Mouse (Mus musculus) left cerebral cortex, adult 2 months (tissue): ENCODE measurements around the gene Klrb1. TPM values are rescaled to one million over a fixed set of nuclear protein-coding genes. Genes with fewer than 3 reads are reported as not detected.

Source experiments
- DNase-seq, 2 experiments: peaks; one replicate each; pipeline ENCODE4 v3.0.0; 2021 to 2022; ENCODE audit warnings: low spot score in 2 of 2, mixed read lengths in 1 of 2; ENCODE audit errors: extremely low spot score in 1 of 2
- H3K27ac ChIP-seq: fragments of 200-600 bp; 2 replicates; pipeline ENCODE4 v1.8.1; 2022
- H3K4me3 ChIP-seq: fragments of 200-600 bp; 2 replicates; pipeline ENCODE4 v1.8.1; 2022
- CTCF ChIP-seq: fragments of 200-600 bp; IDR thresholded peaks from 2 replicates; pipeline ENCODE4 v1.8.1; 2022; ENCODE audit warnings: antibody characterized with exemption, mild to moderate bottlenecking, moderate library complexity
- intact Hi-C: fragments of 180-260 bp; cut with DNase I; formaldehyde crosslinking; loops from one replicate; pipeline ENCODE4 v1.15.1; 2025
- total RNA-seq, 2 experiments: library from RNA; stranded (reverse); gene quantifications; 2 replicates each; pipeline ENCODE4 v1.2.3; 2021

Gene Klrb1
- total RNA-seq, 2 experiments from 2014 or later, result not detected

DNA sequence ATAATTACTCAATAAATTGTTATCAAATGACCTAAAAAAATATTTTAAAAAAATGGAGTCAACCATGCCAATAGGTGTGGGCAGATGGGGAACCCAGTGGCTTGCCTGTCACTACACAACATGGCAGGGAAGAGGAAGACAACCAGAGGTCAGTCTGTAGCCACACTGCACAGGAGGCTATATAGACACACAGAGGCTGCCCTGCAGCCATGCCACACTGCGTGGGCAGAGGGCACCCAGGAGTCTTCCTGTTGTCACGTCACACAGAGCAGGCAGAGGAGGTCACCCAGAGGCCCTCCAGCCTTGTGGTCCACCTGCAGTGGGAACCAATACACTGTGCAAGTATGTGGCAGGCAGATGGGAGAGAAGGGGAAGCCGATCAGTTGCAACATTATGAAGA, 21.2 kb downstream of the Klrb1 start:
- TF ChIP-seq CTCF, result no peak
- DNase-seq, result no peak
- Histone ChIP-seq H3K4me3 (no peak overlapping the region), H3K27ac (no peak overlapping the region)
- intact Hi-C loops, result no loop called here

- Histone ChIP-seq H3K27ac (no peak overlapping the region), H3K4me3 (no peak overlapping the region)
- intact Hi-C loops, result no loop called here
- TF ChIP-seq CTCF, result no peak
- no peak for DNase-seq
Measured at GRCm38 (mm10) chr6:128679574-128679973, 43.3 kb downstream of the Klrb1 start.

- DNase-seq, result no peak
- no peak overlapping the region for H3K4me3 ChIP-seq
- intact Hi-C loops, result no loop called here
- TF ChIP-seq CTCF, result no peak
- no peak overlapping the region for H3K27ac ChIP-seq
Measured at GRCm38 (mm10) chr6:128669936-128670335, 52.9 kb downstream of the Klrb1 start.

GRCm38 (mm10) chr6:128662206-128662605, 60.7 kb downstream of the Klrb1 start, which contains the start of gene Clec2h:
TSS of gene Clec2h (plus strand) at chr6:128662385.
- intact Hi-C loops, result no loop called here
- Histone ChIP-seq H3K27ac (no peak within 1 kb of the TSS), H3K4me3 (no peak within 1 kb of the TSS)
- no peak for DNase-seq
- TF ChIP-seq CTCF, result peak; percentile 25

- Histone ChIP-seq H3K27ac (no peak overlapping the region), H3K4me3 (no peak overlapping the region)
- no peak for DNase-seq
- no peak for TF ChIP-seq CTCF
- intact Hi-C loops, result no loop called here
Measured at GRCm38 (mm10) chr6:128661249-128661648, 61.6 kb downstream of the Klrb1 start.

Other genes starting within 250 kb of the Klrb1 start
- not detected for gene Pzp, start 196.3 kb downstream of the Klrb1 start, total RNA-seq
- gene A2ml1, start 141.5 kb downstream of the Klrb1 start, total RNA-seq, result 10 to 100 TPM; 13.7 to 14.6 TPM
- not detected for gene Klrb1a, start 99.5 kb downstream of the Klrb1 start, total RNA-seq
- under 1 TPM in 1 of 2 experiments, not detected in 1; 0.42 TPM for gene Clec2h, start 60.7 kb downstream of the Klrb1 start, total RNA-seq
- not detected for gene Klrb1c, start 66.2 kb upstream of the Klrb1 start, total RNA-seq
- not detected for gene Gm44511, start 103.3 kb upstream of the Klrb1 start, total RNA-seq
- gene Klrb1b, start 103.3 kb upstream of the Klrb1 start, total RNA-seq, result not detected
- gene Clec2i, start 164.5 kb upstream of the Klrb1 start, total RNA-seq, result not detected
- gene BC035044, start 168.1 kb upstream of the Klrb1 start, total RNA-seq, result 1 to 10 TPM in 1 of 2 experiments, under 1 TPM in 1; 0.94 to 1.5 TPM
- under 1 TPM in 1 of 2 experiments, not detected in 1; 0.52 TPM for gene Clec2g, start 211.3 kb upstream of the Klrb1 start, total RNA-seq